Mouse (Mus musculus) olfactory bulb, adult 2 months (tissue): Measurements from ENCODE around the gene C330007P06Rik.

Experiments
- CTCF ChIP-seq: fragments of 200-500 bp; IDR thresholded peaks from 2 replicates; pipeline ENCODE4 v1.5.1; 2012; ENCODE audit warnings: low read depth, mild to moderate bottlenecking, low read length, moderate library complexity; ENCODE audit not compliant: insufficient read depth
- POLR2A ChIP-seq: fragments of 200-500 bp; IDR thresholded peaks from 2 replicates; pipeline ENCODE4 v1.6.1; 2012; ENCODE audit warnings: mild to moderate bottlenecking, low read depth, low read length, moderate library complexity; ENCODE audit not compliant: insufficient read depth

GRCm38 (mm10) chrX:36816368-36816899 lies 57.5 kb downstream of the C330007P06Rik start:
- no peak for TF ChIP-seq CTCF
- no peak for TF ChIP-seq POLR2A
